Mouse (Mus musculus) hindbrain, embryonic 16.5 days (tissue): ENCODE measurements around the gene Wdr25. TPM values are rescaled to one million over a fixed set of nuclear protein-coding genes. Genes with fewer than 3 reads are reported as not detected.

ENCODE experiments used
- ATAC-seq: fragments of 200-750 bp; cut with Nextera tagmentation; 2 replicates; pipeline ENCODE4 v1.8.0; 2017; ENCODE audit warnings: moderate TSS enrichment, moderate library complexity
- H3K27ac ChIP-seq: fragments of 300-500 bp; sonication (generic); 2 replicates; pipeline ENCODE4 v1.5.1; 2014; ENCODE audit warnings: low read depth, mild to moderate bottlenecking, control low read depth, low read length, moderate library complexity
- H3K27me3 ChIP-seq: fragments of 300-500 bp; sonication (generic); replicated peaks from 2 replicates; pipeline ENCODE4 v1.6.1; 2014; ENCODE audit warnings: low read length; ENCODE audit not compliant: control insufficient read depth, insufficient read depth
- H3K36me3 ChIP-seq: fragments of 300-500 bp; sonication (generic); 2 replicates; pipeline ENCODE4 v1.6.1; 2014; ENCODE audit warnings: mild to moderate bottlenecking, low read length, moderate library complexity, mixed read lengths; ENCODE audit not compliant: control insufficient read depth, insufficient read depth
- H3K4me1 ChIP-seq: fragments of 300-500 bp; sonication (generic); 2 replicates; pipeline ENCODE4 v1.6.1; 2014; ENCODE audit warnings: low read depth, low read length; ENCODE audit not compliant: control insufficient read depth, insufficient read depth
- H3K4me2 ChIP-seq: fragments of 300-500 bp; sonication (generic); 2 replicates; pipeline ENCODE4 v1.6.1; 2014; ENCODE audit warnings: mild to moderate bottlenecking, low read length, control low read depth, moderate library complexity
- H3K4me3 ChIP-seq: fragments of 300-500 bp; sonication (generic); 2 replicates; pipeline ENCODE4 v1.5.1; 2014; ENCODE audit warnings: mild to moderate bottlenecking, low read length, control low read depth, moderate library complexity
- H3K9ac ChIP-seq: fragments of 300-500 bp; sonication (generic); 2 replicates; pipeline ENCODE4 v1.6.1; 2014; ENCODE audit warnings: low read depth, mild to moderate bottlenecking, control low read depth, low read length, moderate library complexity
- H3K9me3 ChIP-seq: fragments of 300-500 bp; sonication (generic); 2 replicates; pipeline ENCODE4 v1.6.1; 2014; ENCODE audit warnings: mild to moderate bottlenecking, low read length, moderate library complexity; ENCODE audit not compliant: control insufficient read depth
- WGBS: fragments of 180-500 bp; shearing (Covaris S2); extraction: QIAGEN DNeasy Blood & Tissue Kit; methylation state at CpG from one replicate; pipeline ENCODE4 v1.1.7; 2014; 5-methylcytosine and 5-hydroxymethylcytosine counted together
- polyA plus RNA-seq: library from polyadenylated mRNA; unstranded; fragments of >200 nt; fragmentation: Nextera tagmentation; extraction: Ambion mirVana; gene quantifications from 2 replicates; pipeline ENCODE4 v1.2.1, GENCODE M21; 2015

Wdr25 gene
- polyA plus RNA-seq, 1 experiment from 2014 or later = 5.0 TPM

- no peaks in the 10 kb centered on the region for H3K9me3 ChIP-seq
- 53% methylated on average over 2 of the region's 2 CpGs for WGBS
- H3K27ac ChIP-seq = no peak overlapping the region
- H3K4me2 ChIP-seq = no peak overlapping the region
- no peaks in the 10 kb centered on the region for H3K36me3 ChIP-seq
- no peak overlapping the region for H3K9ac ChIP-seq
- H3K4me1 ChIP-seq = peaks cover 14% of the 10 kb centered on the region
- no peaks in the 10 kb centered on the region; the same call in 1 of the 2 replicates for H3K27me3 ChIP-seq
- H3K4me3 ChIP-seq = no peak overlapping the region
- no peak for ATAC-seq
Measured at GRCm38 (mm10) chr12:109069751-109070150, 176.3 kb downstream of the Wdr25 start.

GRCm38 (mm10) chr12:109071248-109071647 is 177.8 kb downstream of the Wdr25 start:
- H3K9ac ChIP-seq = no peak overlapping the region
- ATAC-seq = no peak

GRCm38 (mm10) chr12:109074106-109074505 is 180.7 kb downstream of the Wdr25 start:
- no peak overlapping the region for H3K9ac ChIP-seq
- no peak for ATAC-seq
- no peaks in the 10 kb centered on the region; the same call in 1 of the 2 replicates for H3K27me3 ChIP-seq
- 85% methylated on average over 6 of the region's 6 CpGs for whole genome bisulfite sequencing
- no peaks in the 10 kb centered on the region for H3K4me1 ChIP-seq
- H3K4me2 ChIP-seq = no peak overlapping the region
- no peaks in the 10 kb centered on the region for H3K9me3 ChIP-seq
- H3K4me3 ChIP-seq = no peak overlapping the region
- H3K36me3 ChIP-seq = no peaks in the 10 kb centered on the region
- H3K27ac ChIP-seq = no peak overlapping the region

More at GRCm38 (mm10) chr12:109071248-109071647, 177.8 kb downstream of the Wdr25 start:
- no peaks in the 10 kb centered on the region; the same call in 1 of the 2 replicates for H3K27me3 ChIP-seq
- H3K4me1 ChIP-seq = peaks cover 14% of the 10 kb centered on the region
- H3K9me3 ChIP-seq = no peaks in the 10 kb centered on the region
- no peak overlapping the region for H3K4me2 ChIP-seq
- H3K27ac ChIP-seq = no peak overlapping the region
- no peak overlapping the region for H3K4me3 ChIP-seq
- H3K36me3 ChIP-seq = no peaks in the 10 kb centered on the region
- 68% methylated on average over 13 of the region's 13 CpGs for WGBS

GRCm38 (mm10) chr12:109074777-109075285 is 181.4 kb downstream of the Wdr25 start:
- Histone ChIP-seq H3K9me3 (no peaks in the 10 kb centered on the region), H3K9ac (no peak overlapping the region), H3K36me3 (no peaks in the 10 kb centered on the region), H3K4me2 (no peak overlapping the region), H3K4me3 (no peak overlapping the region), H3K27ac (no peak overlapping the region), H3K4me1 (no peaks in the 10 kb centered on the region), H3K27me3 (no peaks in the 10 kb centered on the region)
- 71% methylated on average over 2 of the region's 2 CpGs for WGBS
- ATAC-seq = no peak

GRCm38 (mm10) chr12:109077036-109077435 is 183.6 kb downstream of the Wdr25 start:
- no peaks in the 10 kb centered on the region for H3K9me3 ChIP-seq
- no peak overlapping the region for H3K4me2 ChIP-seq
- no peaks in the 10 kb centered on the region for H3K4me1 ChIP-seq
- H3K4me3 ChIP-seq = no peak overlapping the region
- 86% methylated on average over 6 of the region's 6 CpGs for WGBS
- H3K36me3 ChIP-seq = no peaks in the 10 kb centered on the region
- no peak overlapping the region for H3K27ac ChIP-seq
- ATAC-seq = no peak
- no peak overlapping the region for H3K9ac ChIP-seq
- no peaks in the 10 kb centered on the region for H3K27me3 ChIP-seq

Other genes with a start within 250 kb of the Wdr25 start
- gene Degs2, start 191.3 kb upstream of the Wdr25 start, polyA plus RNA-seq = 1.8 and 2.5 TPM in 2 replicates
- gene Yy1, start 100.7 kb upstream of the Wdr25 start, polyA plus RNA-seq = 9.7 and 9.8 TPM in 2 replicates
- 18.2 and 19.6 TPM in 2 replicates for gene Slc25a29, start 57.7 kb upstream of the Wdr25 start, polyA plus RNA-seq
- gene Slc25a47, start 57.6 kb upstream of the Wdr25 start, polyA plus RNA-seq = 6.4 and 7.3 TPM in 2 replicates
- gene Wars, start 543 bp downstream of the Wdr25 start, polyA plus RNA-seq = 108 and 115 TPM in 2 replicates
- gene Begain, start 174.6 kb downstream of the Wdr25 start, polyA plus RNA-seq = 22.4 and 27.0 TPM in 2 replicates